Mouse (Mus musculus) bone marrow macrophage, adult 2 months (primary cell): ENCODE data around the gene Spryd4.
"Not testable (repeated sequence)": the region's sequence is repeated elsewhere in the genome, so short reads cannot be mapped to it uniquely, and the experiment has no call there.

Experiments used
- CTCF ChIP-seq: IDR thresholded peaks from 2 replicates; pipeline ENCODE4 v1.5.1; 2012; ENCODE audit warnings: low read depth, mild to moderate bottlenecking, low read length, moderate library complexity
- POLR2A ChIP-seq: IDR thresholded peaks from 2 replicates; pipeline ENCODE4 v1.6.1; 2012; ENCODE audit warnings: mild to moderate bottlenecking, low read depth, low read length, borderline replicate concordance

DNA sequence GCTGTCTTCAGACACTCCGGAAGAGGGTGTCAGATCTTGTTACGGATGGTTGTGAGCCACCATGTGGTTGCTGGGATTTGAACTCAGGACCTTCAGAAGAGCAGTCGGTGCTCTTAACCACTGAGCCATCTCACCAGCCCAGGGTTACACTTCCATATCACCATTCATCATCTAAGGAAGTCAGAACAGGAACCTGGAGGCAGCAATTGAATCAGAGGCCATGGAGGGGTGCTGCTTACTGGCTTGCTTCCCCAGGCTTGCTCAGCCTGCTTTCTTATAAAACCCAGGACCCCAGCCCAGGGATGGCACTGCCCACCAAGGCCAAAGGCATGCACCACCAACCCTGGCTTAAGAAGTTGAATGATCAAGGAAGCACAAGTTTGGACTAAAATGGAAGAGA is 45.9 kb downstream of the Spryd4 start:
- TF ChIP-seq CTCF, POLR2A: not testable (repeated sequence)
